Mouse (Mus musculus) liver, embryonic 12.5 days (tissue): ENCODE measurements around the gene Gm960. TPM values are rescaled to one million over a fixed set of nuclear protein-coding genes. Genes with fewer than 3 reads are reported as not detected.

Experiments used
- ATAC-seq: fragments of 200-750 bp; cut with Nextera tagmentation; 2 replicates; pipeline ENCODE4 v1.8.0; 2017; ENCODE audit warnings: moderate number of reproducible peaks, mild to moderate bottlenecking, moderate library complexity
- H3K27ac ChIP-seq: fragments of 300-500 bp; sonication (generic); 2 replicates; pipeline ENCODE4 v1.5.1; 2016; ENCODE audit warnings: mild to moderate bottlenecking
- H3K27me3 ChIP-seq: fragments of 300-500 bp; sonication (generic); replicated peaks from 2 replicates; pipeline ENCODE4 v1.6.1; 2016; ENCODE audit warnings: mild to moderate bottlenecking, moderate library complexity
- H3K36me3 ChIP-seq: fragments of 300-500 bp; sonication (generic); 2 replicates; pipeline ENCODE4 v1.6.1; 2016; ENCODE audit warnings: mild to moderate bottlenecking, moderate library complexity
- H3K4me1 ChIP-seq: fragments of 300-500 bp; sonication (generic); 2 replicates; pipeline ENCODE4 v1.6.1; 2016
- H3K4me2 ChIP-seq: fragments of 300-500 bp; sonication (generic); 2 replicates; pipeline ENCODE4 v1.6.1; 2016; ENCODE audit warnings: mild to moderate bottlenecking, moderate library complexity
- H3K4me3 ChIP-seq: fragments of 300-500 bp; sonication (generic); 2 replicates; pipeline ENCODE4 v1.5.1; 2016; ENCODE audit warnings: mild to moderate bottlenecking, moderate library complexity
- H3K9ac ChIP-seq: fragments of 300-500 bp; sonication (generic); 2 replicates; pipeline ENCODE4 v1.6.1; 2016; ENCODE audit warnings: mild to moderate bottlenecking, moderate library complexity
- H3K9me3 ChIP-seq: fragments of 300-500 bp; sonication (generic); replicated peaks from 2 replicates; pipeline ENCODE4 v1.6.1; 2016; ENCODE audit warnings: mild to moderate bottlenecking, moderate library complexity
- WGBS: fragments of 180-500 bp; shearing (Covaris S2); methylation state at CpG from one replicate; pipeline ENCODE4 v1.1.7; 2016; ENCODE audit not compliant: insufficient replicate concordance; 5-methylcytosine and 5-hydroxymethylcytosine counted together
- polyA plus RNA-seq: library from polyadenylated mRNA; unstranded; fragments of >200 nt; fragmentation: Nextera tagmentation; extraction: Ambion mirVana; gene quantifications from 2 replicates; pipeline ENCODE4 v1.2.1, GENCODE M21; 2016

Gene Gm960
- polyA plus RNA-seq, 1 experiment from 2014 or later: 1.1 TPM

DNA sequence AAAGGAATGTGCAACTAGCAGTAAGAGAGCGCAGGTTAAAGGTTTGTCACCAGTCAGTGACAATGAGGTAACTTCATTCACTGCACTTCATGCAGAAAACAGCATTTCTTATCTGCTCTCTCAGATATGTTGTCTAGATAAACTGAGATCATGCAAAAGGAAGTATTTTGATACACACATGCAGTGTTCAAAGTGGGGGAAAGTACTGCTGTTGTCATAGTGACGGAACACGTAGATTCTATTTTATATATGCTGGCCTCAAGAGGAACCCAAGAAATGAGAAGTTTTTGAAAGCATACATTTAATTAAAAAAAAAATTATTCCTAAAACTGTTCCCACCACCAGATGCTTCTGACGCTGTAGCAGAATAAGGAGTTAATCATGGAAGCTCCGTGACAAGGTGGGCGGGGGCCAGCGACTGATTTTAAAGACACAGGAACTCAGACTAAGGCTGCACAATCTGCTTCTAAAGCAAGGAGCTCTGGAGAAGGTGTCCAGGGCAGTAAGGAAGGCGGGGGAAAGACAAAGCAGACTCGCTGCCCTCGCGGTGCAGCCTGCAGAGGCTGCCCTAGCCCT, 51.5 kb downstream of the Gm960 start:
- Histone ChIP-seq H3K27me3 (peaks cover 11% of the 10 kb centered on the region; the same call in 1 of the 2 replicates), H3K4me2 (no peak overlapping the region), H3K9ac (no peak overlapping the region), H3K27ac (no peak overlapping the region), H3K4me1 (no peaks in the 10 kb centered on the region), H3K4me3 (no peak overlapping the region), H3K36me3 (no peaks in the 10 kb centered on the region), H3K9me3 (no peaks in the 10 kb centered on the region)
- WGBS: 70% methylated on average over 11 of the region's 11 CpGs
- ATAC-seq: no peak

DNA sequence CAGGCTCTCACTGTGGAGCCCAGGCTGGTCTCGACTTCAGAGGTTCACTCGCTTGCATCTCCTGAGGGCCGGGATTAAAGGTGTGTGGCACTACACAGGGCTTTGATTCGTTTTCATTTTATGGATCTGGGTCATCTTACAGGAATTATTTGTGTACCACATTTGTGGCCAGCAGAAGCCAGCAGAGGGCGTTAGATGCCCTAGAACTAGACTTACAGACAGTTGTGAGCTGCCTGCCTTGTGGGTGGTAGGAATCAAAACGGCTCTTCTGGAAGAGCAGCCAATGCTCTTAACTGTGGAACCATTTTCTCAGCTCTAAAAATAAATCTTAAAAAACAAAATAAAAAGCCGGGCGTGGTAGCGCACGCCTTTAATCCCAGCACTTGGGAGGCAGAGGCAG, 54.2 kb downstream of the Gm960 start:
- Histone ChIP-seq H3K4me1 (no peaks in the 10 kb centered on the region), H3K9me3 (no peaks in the 10 kb centered on the region), H3K9ac (no peak overlapping the region), H3K27me3 (peaks cover 23% of the 10 kb centered on the region; the same call in 1 of the 2 replicates), H3K4me3 (no peak overlapping the region), H3K36me3 (no peaks in the 10 kb centered on the region), H3K27ac (no peak overlapping the region), H3K4me2 (no peak overlapping the region)
- 32% methylated on average over 10 of the region's 10 CpGs for WGBS
- ATAC-seq: no peak

DNA sequence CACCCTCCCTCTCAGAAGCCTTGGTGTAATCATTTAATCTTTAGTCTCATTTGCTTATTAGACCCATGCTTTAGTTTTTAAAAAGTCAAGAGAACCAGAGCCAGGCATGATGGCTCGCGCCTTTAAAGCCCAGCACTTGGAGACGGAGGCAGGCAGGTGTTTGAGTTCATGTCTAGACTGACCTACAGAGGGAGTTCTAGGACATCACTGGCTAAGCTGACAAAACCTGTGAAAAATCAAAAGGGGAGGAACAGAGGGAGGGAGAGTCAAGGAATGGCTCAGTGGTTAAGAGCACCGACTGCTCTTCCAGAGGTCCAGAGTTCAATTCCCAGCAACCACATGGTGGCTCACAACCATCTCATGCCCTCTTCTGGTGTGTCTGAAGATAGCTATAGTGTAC, 62.5 kb downstream of the Gm960 start:
- H3K4me3 ChIP-seq: no peak overlapping the region
- H3K27me3 ChIP-seq: peaks cover 37% of the 10 kb centered on the region
- no peak overlapping the region for H3K4me2 ChIP-seq
- H3K36me3 ChIP-seq: no peaks in the 10 kb centered on the region
- ATAC-seq: no peak
- H3K27ac ChIP-seq: no peak overlapping the region
- no peaks in the 10 kb centered on the region for H3K9me3 ChIP-seq
- no peak overlapping the region for H3K9ac ChIP-seq
- 55% methylated on average over 4 of the region's 4 CpGs for WGBS
- no peaks in the 10 kb centered on the region for H3K4me1 ChIP-seq

DNA sequence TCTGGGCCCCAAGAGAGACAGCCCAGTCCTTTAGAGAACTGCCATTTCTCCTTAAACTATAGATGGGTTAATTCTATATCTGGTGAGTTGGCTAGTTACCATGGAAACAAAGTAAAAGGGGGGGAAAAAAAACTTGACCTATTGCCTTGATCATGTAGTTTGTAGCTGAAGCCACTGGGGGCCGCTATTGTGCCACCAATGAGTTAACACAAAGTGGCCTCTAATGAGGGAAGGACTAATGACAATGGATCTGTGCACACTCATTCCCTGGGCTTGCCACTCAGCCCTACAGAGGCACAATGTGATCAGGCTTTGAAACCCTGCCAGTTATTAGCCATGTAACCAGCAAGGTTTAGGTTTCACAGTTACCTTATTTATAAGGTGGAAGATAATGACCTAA, 69.6 kb downstream of the Gm960 start:
- peaks cover 5% of the 10 kb centered on the region for H3K36me3 ChIP-seq
- H3K27me3 ChIP-seq: peaks cover 9% of the 10 kb centered on the region; the same call in 1 of the 2 replicates
- H3K4me2 ChIP-seq: no peak overlapping the region
- no peak overlapping the region for H3K27ac ChIP-seq
- no peak for ATAC-seq
- peaks cover 40% of the 10 kb centered on the region for H3K4me1 ChIP-seq
- WGBS: 0% methylated on average over 1 of the region's 1 CpGs
- H3K9ac ChIP-seq: no peak overlapping the region
- H3K4me3 ChIP-seq: no peak overlapping the region
- no peaks in the 10 kb centered on the region for H3K9me3 ChIP-seq

DNA sequence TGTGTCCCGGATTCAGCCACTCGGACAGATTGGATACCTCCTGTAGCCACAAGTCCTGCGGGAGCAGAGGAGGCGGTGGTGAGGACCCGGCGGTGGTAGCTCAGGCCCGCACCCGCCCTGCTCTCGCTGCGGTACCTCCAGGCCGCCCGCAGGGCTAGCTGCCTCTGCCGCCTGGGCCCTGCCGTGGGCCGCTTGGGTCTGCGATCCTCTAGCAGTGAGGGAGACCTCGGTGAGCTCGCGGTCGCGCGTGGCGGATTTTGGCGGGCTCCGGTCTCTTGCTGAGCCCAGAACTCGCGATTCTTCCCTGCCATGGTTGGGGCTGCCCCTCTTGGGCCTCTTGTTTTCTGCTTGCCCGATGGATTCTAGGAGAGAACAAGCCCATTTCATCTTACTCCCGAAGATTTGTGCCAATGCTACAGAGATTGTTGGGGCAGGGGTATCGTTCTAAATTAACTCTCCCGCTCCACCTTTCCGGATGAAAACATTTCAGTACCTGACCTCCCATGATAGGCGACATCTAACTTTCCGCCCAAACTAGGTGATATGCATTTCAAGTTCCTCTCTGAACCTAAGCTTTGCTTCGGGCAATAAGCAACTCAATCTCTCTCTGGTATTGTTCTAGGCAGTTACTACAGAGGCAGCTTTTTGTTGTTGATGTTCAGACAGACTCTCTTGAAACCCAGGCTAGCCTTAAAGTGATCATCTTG, 72.5 kb downstream of the Gm960 start:
- Histone ChIP-seq H3K4me3 (peak overlapping the region; percentile 81), H3K4me1 (peaks cover 40% of the 10 kb centered on the region), H3K4me2 (peak overlapping the region; percentile 86), H3K9ac (peak overlapping the region; percentile 94), H3K27me3 (no peaks in the 10 kb centered on the region), H3K27ac (peak overlapping the region; percentile 85), H3K36me3 (peaks cover 33% of the 10 kb centered on the region), H3K9me3 (no peaks in the 10 kb centered on the region)
- WGBS: 1% methylated on average over 35 of the region's 35 CpGs
- ATAC-seq: peak; percentile 72

DNA sequence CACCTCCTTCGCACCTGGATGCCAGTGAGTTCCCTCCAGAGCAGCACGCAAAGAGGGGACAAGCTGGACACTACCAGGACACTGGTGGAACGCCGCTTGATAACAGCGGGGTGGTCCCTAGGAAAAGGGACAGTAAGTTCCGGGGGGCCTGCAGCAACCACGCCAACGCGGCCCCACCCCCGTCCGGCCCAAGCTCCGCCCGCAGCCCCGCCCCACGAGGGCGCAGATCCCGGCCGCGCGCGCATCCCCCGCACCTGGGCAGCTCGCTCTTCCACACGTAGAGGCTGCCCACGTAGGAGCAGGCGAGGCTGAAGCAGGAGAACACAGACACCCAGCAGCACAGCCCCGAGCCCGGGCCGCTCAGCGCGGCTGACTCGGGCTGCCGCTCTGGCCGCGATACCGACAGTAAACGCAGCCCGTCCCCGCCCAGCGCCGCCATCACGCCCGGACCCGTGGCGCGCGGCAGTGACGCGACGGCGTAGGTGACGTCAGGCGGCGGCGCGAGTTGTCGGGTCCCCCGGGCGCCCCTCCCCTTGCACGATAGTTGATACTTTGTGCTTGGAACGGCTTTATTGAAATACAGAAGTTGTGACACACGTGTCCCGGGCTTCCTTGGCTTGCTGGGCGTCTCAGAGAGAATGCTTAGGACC, 73.2 kb downstream of the Gm960 start, which contains the start of gene Rce1:
Rce1 (minus strand) TSS at position 463 of the 650 bp plus-strand sequence.
- peak within 1 kb of the TSS; percentile 81 for H3K4me3 ChIP-seq
- H3K27me3 ChIP-seq: no peaks in the 10 kb centered on the region
- ATAC-seq: peak; percentile 90
- H3K27ac ChIP-seq: peak within 1 kb of the TSS; percentile 85
- WGBS: under 1% methylated on average over 56 of the region's 64 CpGs
- H3K9ac ChIP-seq: peak within 1 kb of the TSS; percentile 94
- peak within 1 kb of the TSS; percentile 86 for H3K4me2 ChIP-seq
- H3K36me3 ChIP-seq: peaks cover 40% of the 10 kb centered on the region
- no peaks in the 10 kb centered on the region for H3K9me3 ChIP-seq
- peaks cover 40% of the 10 kb centered on the region for H3K4me1 ChIP-seq

DNA sequence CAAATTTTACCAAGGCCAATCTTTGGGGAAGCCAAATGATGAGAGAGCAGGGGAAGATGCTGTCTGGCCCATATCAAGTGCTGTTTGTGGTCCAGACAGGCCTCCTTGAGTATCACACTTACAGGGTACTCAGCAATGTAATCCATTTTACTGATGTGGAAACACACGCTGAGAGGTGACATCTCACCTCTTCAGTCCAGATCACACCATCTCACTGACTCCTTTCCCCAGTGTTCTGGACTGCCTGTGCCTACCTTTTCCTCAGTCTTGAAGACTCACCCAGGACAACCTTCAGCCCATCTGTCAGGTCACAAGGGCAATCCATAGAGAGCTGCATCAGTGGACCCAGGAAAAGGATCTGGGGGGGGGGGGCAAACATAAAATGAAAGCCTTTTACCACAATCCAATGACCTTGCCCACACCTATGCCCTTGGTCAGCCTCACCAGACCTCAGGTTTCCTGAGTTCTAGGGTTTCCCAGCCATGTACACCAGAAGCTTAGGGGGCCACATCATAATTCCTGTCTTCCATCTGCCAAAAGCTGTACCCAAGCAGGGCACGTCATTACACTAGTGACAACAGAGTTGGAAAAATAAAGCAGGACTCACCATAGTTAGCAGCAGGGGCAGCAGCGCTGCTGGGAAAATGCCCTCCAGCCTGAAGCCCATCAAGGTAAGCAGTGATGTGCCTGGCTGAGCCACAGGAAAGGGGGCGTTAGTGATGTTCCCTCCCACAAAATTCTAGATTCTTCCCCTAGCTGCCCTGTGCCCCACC, 73.9 kb downstream of the Gm960 start:
- Histone ChIP-seq H3K4me3 (peak overlapping the region; percentile 81), H3K4me2 (peak overlapping the region; percentile 86), H3K27ac (peak overlapping the region; percentile 85), H3K4me1 (peaks cover 40% of the 10 kb centered on the region), H3K27me3 (no peaks in the 10 kb centered on the region), H3K9me3 (no peaks in the 10 kb centered on the region), H3K36me3 (peaks cover 47% of the 10 kb centered on the region), H3K9ac (peak overlapping the region; percentile 94)
- ATAC-seq: no peak
- 27% methylated on average over 4 of the region's 4 CpGs for WGBS

DNA sequence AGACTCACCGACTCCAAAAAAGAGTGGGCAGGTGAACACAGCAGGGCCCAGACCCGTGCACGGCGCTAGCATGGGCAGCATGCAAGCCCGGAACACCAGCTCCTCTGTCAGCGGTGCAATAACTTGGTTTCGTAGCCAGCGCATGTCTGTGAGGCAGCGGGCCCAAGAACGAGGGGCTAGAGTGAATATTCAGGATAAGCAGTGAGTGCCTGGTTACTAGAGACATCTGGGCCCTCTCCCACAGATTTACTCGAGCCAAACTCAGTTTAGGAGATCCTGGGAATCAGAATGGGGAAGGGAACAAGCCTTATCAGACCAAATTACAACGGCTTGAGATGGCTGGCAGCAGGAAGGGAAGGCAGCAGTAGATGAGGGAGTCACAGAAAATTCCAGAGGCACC, 74.5 kb downstream of the Gm960 start:
- peaks cover 40% of the 10 kb centered on the region for H3K4me1 ChIP-seq
- no peaks in the 10 kb centered on the region for H3K9me3 ChIP-seq
- no peak overlapping the region for H3K9ac ChIP-seq
- 89% methylated on average over 12 of the region's 12 CpGs for WGBS
- no peak overlapping the region for H3K27ac ChIP-seq
- no peak overlapping the region for H3K4me3 ChIP-seq
- H3K36me3 ChIP-seq: peaks cover 51% of the 10 kb centered on the region
- no peak for ATAC-seq
- H3K4me2 ChIP-seq: peak overlapping the region; percentile 86; the same call in 1 of the 2 replicates
- no peaks in the 10 kb centered on the region for H3K27me3 ChIP-seq

DNA sequence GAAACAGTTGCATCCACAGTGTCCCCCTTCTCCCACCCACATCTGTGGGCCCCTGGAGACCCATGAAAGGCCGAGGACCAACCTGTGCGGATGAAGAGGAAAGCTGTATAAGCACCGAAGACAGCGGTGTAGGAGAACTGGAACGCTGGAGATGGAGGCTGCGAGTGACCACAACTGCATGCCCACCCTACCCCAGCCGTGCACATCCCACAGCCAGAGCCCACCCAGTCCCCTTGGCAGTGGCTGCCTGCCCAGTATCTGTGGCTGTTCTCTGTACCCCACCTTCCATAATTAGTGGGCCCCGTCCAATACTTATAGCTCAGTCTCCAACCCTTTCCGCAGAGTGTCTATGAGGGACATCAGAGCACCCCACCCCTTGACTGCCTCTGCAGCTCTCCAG, 75.0 kb downstream of the Gm960 start:
- H3K27ac ChIP-seq: no peak overlapping the region
- no peak overlapping the region for H3K4me2 ChIP-seq
- H3K27me3 ChIP-seq: 0 out of 2 replicates have a peak, but pooled peaks cover 2% of the 10 kb centered on the region
- H3K9ac ChIP-seq: no peak overlapping the region
- WGBS: 87% methylated on average over 9 of the region's 9 CpGs
- no peaks in the 10 kb centered on the region for H3K9me3 ChIP-seq
- no peak for ATAC-seq
- H3K36me3 ChIP-seq: peaks cover 51% of the 10 kb centered on the region
- no peak overlapping the region for H3K4me3 ChIP-seq
- H3K4me1 ChIP-seq: peaks cover 37% of the 10 kb centered on the region

DNA sequence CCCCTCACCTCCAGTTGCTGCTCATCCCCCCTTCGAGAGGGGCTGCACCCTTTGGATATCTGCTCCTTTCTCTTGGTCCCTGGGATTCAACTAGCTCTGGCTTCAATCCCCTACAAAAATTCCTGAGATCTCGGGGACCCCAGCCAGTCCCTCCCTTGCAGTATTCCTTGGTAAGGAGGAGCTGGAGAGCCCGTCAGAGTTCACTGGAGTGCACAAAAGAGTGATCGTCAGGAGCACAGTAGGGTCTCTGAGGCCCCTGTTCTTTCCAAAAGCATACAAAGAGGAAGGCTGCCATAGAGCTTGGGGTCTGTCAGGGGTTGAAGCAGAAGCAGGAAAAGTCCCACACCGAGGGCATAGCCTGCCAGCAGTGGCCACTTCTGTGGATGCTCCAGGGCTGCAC, 75.7 kb downstream of the Gm960 start:
- ATAC-seq: no peak
- peaks cover 8% of the 10 kb centered on the region for H3K27me3 ChIP-seq
- no peak overlapping the region for H3K27ac ChIP-seq
- H3K4me2 ChIP-seq: no peak overlapping the region
- H3K9ac ChIP-seq: no peak overlapping the region
- peaks cover 31% of the 10 kb centered on the region for H3K4me1 ChIP-seq
- H3K4me3 ChIP-seq: no peak overlapping the region
- 75% methylated on average over 5 of the region's 5 CpGs for WGBS
- H3K9me3 ChIP-seq: no peaks in the 10 kb centered on the region
- peaks cover 51% of the 10 kb centered on the region for H3K36me3 ChIP-seq

DNA sequence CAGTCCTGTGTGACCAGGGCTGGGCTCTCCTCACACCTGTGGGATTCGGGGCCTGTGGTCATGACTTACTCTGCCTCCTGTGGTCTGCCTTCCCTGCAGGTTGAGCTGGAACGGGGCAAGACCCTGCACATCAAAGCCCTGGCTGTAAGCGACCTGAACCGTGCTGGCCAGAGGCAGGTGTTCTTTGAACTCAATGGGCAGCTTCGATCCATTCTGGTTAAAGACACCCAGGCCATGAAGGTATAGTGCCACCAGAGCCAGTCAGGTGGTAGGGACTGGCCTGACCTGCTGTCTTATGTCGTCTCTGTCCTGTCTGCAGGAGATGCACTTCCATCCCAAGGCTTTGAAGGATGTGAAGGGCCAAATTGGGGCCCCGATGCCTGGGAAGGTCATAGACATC, 77.7 kb downstream of the Gm960 start:
- Histone ChIP-seq H3K27me3 (peaks cover 29% of the 10 kb centered on the region), H3K9ac (no peak overlapping the region), H3K4me1 (peaks cover 24% of the 10 kb centered on the region), H3K36me3 (peaks cover 51% of the 10 kb centered on the region), H3K4me3 (no peak overlapping the region), H3K9me3 (no peaks in the 10 kb centered on the region), H3K27ac (no peak overlapping the region), H3K4me2 (no peak overlapping the region)
- WGBS: 79% methylated on average over 7 of the region's 7 CpGs
- no peak for ATAC-seq
